Mouse (Mus musculus) heart, adult 8-10 months (tissue): ENCODE data around the gene Cdh18. TPM values are rescaled to one million over a fixed set of nuclear protein-coding genes. Genes with fewer than 3 reads are reported as not detected.
"Not testable (repeated sequence)": the region's sequence is repeated elsewhere in the genome, so short reads cannot be mapped to it uniquely, and the experiment has no call there.

Experiments used
- DNase-seq: peaks from one replicate; pipeline ENCODE4 v3.0.0; 2022; ENCODE audit warnings: low spot score
- total RNA-seq, 4 experiments: library from RNA; stranded (reverse); gene quantifications; 2 replicates each; pipeline ENCODE4 v1.2.4; 2022

Cdh18 gene
- total RNA-seq, 4 experiments from 2014 or later = not detected

- DNase-seq = no peak
Measured at GRCm38 (mm10) chr15:23174623-23175022, 625.8 kb downstream of the Cdh18 start.

GRCm38 (mm10) chr15:23212068-23212467, 663.2 kb downstream of the Cdh18 start:
- no peak for DNase-seq

- DNase-seq = no peak
Measured at GRCm38 (mm10) chr15:23230616-23231015, 681.8 kb downstream of the Cdh18 start.

- DNase-seq = no peak
Measured at GRCm38 (mm10) chr15:23257751-23258440, 709.1 kb downstream of the Cdh18 start.

- DNase-seq = no peak
Measured at GRCm38 (mm10) chr15:23278421-23278820, 729.6 kb downstream of the Cdh18 start.

GRCm38 (mm10) chr15:23305018-23305417, 756.2 kb downstream of the Cdh18 start:
- DNase-seq = no peak

GRCm38 (mm10) chr15:23316766-23317165, 767.9 kb downstream of the Cdh18 start:
- no peak for DNase-seq

- DNase-seq = no peak
Measured at GRCm38 (mm10) chr15:23317409-23317808, 768.6 kb downstream of the Cdh18 start.

- DNase-seq = not testable (repeated sequence)
Measured at GRCm38 (mm10) chr15:23340338-23340737, 791.5 kb downstream of the Cdh18 start.

GRCm38 (mm10) chr15:23351078-23351477, 802.3 kb downstream of the Cdh18 start:
- no peak for DNase-seq

- DNase-seq = no peak
Measured at GRCm38 (mm10) chr15:23366325-23366724, 817.5 kb downstream of the Cdh18 start.

GRCm38 (mm10) chr15:23367712-23368111, 818.9 kb downstream of the Cdh18 start:
- no peak for DNase-seq

GRCm38 (mm10) chr15:23378016-23378750, 829.4 kb downstream of the Cdh18 start:
- no peak for DNase-seq

- no peak for DNase-seq
Measured at GRCm38 (mm10) chr15:23385816-23386215, 837.0 kb downstream of the Cdh18 start.

GRCm38 (mm10) chr15:23396646-23397045, 847.8 kb downstream of the Cdh18 start:
- DNase-seq = no peak

- DNase-seq = no peak
Measured at GRCm38 (mm10) chr15:23403792-23404191, 855.0 kb downstream of the Cdh18 start.

- DNase-seq = no peak
Measured at GRCm38 (mm10) chr15:23408256-23408655, 859.4 kb downstream of the Cdh18 start.

- no peak for DNase-seq
Measured at GRCm38 (mm10) chr15:23416450-23417080, 867.7 kb downstream of the Cdh18 start.

GRCm38 (mm10) chr15:23418158-23418557, 869.3 kb downstream of the Cdh18 start:
- no peak for DNase-seq

- DNase-seq = no peak
Measured at GRCm38 (mm10) chr15:23420010-23420409, 871.2 kb downstream of the Cdh18 start.

- no peak for DNase-seq
Measured at GRCm38 (mm10) chr15:23430021-23430420, 881.2 kb downstream of the Cdh18 start.

GRCm38 (mm10) chr15:23448542-23448941, 899.7 kb downstream of the Cdh18 start:
- no peak for DNase-seq
